Mouse (Mus musculus) right cerebral cortex, postnatal 10 days (tissue): ENCODE data around the gene Trem2.
"Not testable (repeated sequence)": the region's sequence is repeated elsewhere in the genome, so short reads cannot be mapped to it uniquely, and the experiment has no call there.

ENCODE experiments used
- DNase-seq, 2 experiments: peaks; one replicate each; pipeline ENCODE4 v3.0.0; 2021; ENCODE audit warnings: low spot score in 2 of 2

The Trem2 gene

GRCm38 (mm10) chr17:48350681-48351193, 4.5 kb downstream of the Trem2 start:
- no peak for DNase-seq

DNA sequence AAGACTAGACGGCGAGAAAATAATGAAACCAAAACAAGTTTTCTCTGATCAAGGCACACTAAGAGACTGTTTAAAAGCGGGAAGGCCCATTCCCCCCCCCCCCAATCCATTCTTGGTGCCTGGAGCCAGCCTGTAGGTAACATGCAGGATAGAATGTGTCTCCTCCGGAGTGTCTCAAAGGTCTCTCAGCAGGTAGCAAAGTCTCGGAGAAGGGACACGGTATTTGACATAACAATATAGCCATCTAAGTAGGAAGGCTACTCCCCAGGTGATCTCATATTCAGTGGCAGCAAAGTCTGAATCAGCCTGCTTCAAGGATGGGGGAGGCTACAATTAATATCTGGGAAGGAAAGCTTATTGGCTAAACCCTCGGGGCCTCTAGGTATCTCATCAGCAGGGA, 6.8 kb downstream of the Trem2 start:
- DNase-seq: not testable (repeated sequence)

- no peak for DNase-seq
Measured at GRCm38 (mm10) chr17:48355822-48356221, 9.6 kb downstream of the Trem2 start.

GRCm38 (mm10) chr17:48357892-48358291, 11.7 kb downstream of the Trem2 start:
- no peak for DNase-seq

DNA sequence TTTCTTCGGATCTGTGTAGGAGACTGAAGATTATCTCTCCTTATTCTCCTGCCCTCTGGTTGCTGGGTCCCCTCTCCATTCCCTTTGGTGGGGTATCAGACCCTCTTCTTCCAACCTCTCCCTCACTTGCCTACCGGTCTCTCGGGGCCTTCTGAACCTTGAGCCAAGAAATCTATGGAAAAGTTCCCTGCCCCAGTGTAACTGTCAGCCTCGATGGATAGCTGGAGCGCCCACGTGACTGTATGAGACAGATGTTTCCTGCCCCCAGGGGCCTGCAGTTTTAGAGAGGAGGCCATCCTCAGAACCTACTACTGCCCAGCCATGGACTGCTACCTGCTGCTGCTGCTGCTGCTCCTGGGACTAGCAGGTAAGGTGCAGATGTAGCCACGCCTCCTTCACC, 13.4 kb downstream of the Trem2 start, which contains the start of gene Treml1:
Treml1 (plus strand) TSS at position 301 of the 400 bp plus-strand sequence.
- no peak for DNase-seq

- DNase-seq: no peak
Measured at GRCm38 (mm10) chr17:48360462-48360861, 14.3 kb downstream of the Trem2 start.

- no peak for DNase-seq
Measured at GRCm38 (mm10) chr17:48362346-48362745, 16.1 kb downstream of the Trem2 start.

- peak; percentile 80 to 82 for DNase-seq
Measured at GRCm38 (mm10) chr17:48362966-48363365, 16.8 kb downstream of the Trem2 start.

DNA sequence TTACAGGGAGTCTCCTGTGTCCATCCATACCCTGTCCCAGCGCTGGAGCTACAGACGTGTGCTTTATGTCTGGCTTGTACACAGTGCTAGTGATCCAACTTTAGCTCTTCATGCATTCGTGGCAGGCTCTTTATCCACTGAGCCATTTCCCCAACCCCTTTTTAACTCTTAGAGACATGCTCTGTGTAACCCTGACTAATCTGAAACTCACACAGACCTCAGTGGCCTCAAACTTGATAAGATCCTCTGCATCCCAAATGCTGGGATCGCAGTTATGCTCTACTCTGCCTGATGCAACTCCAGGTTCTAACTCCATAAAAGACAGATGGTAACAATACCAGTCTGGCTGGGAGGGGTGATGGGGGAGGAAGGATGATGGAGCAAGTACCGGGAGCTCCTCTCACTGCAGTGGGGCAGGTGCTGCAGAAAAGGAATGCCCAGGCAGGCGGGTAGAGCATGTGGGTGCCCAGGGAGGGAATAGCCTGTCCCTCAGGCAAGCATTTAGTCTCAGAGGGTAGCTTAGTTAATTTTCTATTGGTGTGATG, 17.3 kb downstream of the Trem2 start:
- no peak for DNase-seq

DNA sequence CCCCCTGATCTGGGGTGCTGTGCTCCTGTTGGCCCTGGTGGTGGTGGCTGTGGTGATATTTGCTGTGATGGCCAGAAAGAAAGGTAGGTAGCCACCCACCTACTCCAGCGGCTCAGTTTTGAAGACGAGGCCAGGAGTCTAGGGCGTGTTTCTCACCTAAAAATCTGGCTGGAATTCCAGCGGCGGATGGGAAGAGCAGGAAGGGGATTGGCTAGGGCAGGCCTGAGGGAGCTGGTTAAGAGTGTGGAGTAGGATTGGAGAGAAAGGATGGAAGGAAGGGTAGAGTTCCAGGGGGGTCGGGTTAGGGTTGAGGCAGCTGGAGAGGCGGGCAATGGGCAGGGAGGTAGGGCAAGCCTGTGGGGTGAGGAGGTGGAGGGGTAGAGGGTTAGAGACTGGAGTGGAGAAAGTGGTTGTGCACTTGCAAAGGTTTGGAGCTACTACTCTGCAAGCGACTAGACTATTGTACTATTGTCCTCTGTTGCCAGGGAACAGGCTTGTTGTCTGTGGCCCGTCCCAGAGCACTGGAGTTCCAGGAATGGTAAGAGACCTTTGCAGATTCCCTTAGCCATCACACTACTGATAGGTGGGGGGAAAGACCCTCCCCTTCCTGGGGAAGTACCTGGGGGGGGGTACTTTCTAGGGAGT, 19.4 kb downstream of the Trem2 start:
- DNase-seq: no peak

DNA sequence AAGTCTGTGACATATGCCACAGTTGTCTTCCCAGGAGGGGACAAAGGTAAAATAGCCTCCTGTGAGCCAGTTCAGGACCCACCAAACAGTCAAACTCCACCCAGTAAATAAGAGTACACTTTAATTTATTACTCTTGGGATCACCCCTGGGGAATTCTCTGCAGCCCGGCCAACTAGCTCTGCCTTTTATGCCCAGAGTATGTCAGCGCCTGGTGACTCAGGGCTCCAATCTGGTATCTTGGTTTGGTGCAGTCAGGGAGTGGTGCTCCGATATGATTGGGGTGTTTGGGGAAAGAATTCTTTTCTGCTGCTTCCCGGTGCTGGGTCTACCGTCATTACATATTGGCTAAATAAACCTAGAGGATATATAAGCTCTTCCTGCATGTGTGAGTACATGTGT, 20.6 kb downstream of the Trem2 start:
- DNase-seq: no peak

DNA sequence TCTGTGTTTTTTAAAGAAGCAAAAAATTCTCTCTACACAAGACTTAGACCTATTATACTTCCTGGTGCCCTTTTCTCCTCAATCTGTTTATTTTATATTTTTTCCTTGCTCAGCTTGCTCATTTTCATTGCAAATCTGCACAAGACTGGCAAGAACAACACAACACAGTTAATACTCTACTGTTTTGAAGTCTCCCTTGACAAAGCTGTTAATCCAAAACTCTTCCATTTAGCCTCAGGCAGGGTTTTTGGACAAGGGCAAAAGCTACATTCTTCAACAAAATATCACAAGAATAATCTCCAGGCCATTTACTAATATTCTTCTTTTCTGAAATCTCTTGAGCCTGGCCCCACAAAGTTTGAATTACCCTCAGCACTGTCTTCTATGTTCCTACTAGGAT, 25.4 kb downstream of the Trem2 start:
- no peak for DNase-seq

GRCm38 (mm10) chr17:48372987-48373386, 26.8 kb downstream of the Trem2 start:
- peak; percentile 43 to 46 for DNase-seq

DNA sequence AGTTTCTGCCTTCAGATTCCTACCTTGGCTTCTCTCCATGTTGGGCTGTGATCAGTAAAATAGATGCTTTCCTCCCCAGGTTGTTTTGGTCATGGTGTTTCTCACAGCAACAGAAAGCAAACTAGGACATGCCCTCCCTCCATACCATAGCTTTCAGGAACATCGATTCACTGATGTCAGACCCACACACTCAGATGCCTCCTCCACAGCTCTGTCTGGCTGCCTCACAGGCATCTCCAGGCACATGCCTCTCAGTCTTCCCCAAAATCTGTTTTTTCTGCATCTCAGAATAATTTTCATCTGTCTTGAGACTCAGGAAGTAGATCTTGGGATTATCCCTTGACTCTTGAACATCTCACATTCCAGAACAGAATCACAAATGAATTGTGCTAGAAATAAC, 29.9 kb downstream of the Trem2 start:
- no peak for DNase-seq

- DNase-seq: no peak
Measured at GRCm38 (mm10) chr17:48379050-48379449, 32.8 kb downstream of the Trem2 start.

GRCm38 (mm10) chr17:48385786-48386461, 39.7 kb downstream of the Trem2 start:
- DNase-seq: no peak

GRCm38 (mm10) chr17:48388666-48389065, 42.5 kb downstream of the Trem2 start:
- no peak for DNase-seq

DNA sequence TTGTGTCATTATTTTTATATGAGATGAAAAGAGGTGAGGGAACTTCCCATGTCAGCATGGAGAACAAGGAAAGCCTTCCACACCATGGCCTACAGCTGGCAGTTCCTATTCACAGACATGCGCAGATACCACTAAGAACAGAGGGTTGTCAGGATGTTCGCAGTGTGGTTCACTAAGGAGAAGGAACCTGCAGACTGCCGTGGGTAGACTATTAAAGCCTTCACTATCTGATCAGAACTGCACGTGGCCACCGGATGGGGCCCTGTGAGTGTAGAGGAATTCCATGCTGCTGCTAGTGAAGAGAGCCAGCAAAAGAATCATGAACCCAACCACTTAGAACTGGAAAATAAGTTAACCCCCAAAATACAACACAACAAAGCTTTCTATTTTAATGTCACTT, 43.2 kb downstream of the Trem2 start:
- DNase-seq: no peak

DNA sequence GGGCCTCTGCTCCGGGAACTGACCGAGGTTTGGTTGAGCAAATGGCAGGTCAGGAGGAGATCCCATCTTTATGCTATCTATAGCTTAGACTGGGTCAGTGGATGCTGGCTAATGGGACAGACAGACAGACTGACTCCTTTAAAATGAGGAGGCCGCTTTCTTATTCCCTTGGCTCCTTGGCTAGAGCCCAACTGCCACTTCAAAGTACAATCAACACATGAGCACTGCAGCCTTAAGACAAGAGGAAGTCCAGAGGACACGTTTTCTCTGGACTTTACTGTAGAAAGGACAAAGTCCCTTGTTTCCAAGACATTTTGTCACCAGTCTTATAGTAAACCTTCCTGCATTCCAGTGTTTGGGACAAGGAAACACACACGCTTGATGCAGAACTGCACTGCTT, 45.2 kb downstream of the Trem2 start:
- no peak for DNase-seq

- DNase-seq: peak; percentile 44 to 64
Measured at GRCm38 (mm10) chr17:48392616-48393015, 46.4 kb downstream of the Trem2 start.

- no peak for DNase-seq
Measured at GRCm38 (mm10) chr17:48401710-48402109, 55.5 kb downstream of the Trem2 start.

- DNase-seq: no peak
Measured at GRCm38 (mm10) chr17:48402751-48403150, 56.5 kb downstream of the Trem2 start.
